In the genomic region with DNA sequence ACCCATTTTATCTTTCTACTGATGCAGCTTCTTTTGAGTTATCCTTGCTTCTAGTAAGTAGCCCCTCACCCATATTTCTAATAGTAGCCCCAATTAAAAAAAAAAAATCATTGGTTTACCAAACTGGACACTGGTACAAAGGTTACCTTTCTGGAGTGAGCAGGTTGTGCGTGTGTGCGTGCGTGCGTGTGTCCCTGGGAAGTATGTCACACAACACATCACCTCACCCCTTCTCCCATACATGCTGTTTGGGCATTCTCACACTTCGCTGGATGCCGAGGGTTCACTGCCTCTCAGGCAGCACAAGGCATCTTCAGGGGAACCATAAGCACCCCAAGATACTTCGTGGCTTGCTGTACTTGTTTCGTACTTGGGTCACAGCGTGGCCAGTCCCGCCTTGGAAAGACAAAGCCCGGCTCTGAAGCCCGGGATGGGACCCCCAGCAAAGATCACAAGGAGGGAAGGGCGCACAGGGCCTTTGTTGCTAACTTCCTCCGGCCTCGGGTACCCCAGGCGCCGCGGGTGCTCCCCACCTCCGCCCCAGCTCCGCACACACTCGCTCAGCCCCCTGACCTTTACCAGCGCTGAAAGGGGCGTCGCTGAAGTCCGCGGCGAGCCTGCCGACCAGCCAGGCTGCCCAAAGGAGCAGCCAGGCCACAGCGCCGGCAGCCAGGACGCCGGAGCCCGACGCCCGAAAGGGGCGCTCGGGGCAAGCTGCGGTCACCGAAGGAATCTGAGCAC, we compare ENCODE assay signal across 8 mouse cellular contexts. TPM values are rescaled to one million over a fixed set of nuclear protein-coding genes. Genes with fewer than 3 reads are reported as not detected.
A peak's percentile ranks its signal among the peaks of the same experiment; 100 is the strongest.
DNase-seq lines count a peak whose midpoint lies in the region; ATAC-seq and TF ChIP-seq lines count a peak whose summit lies in the region.

No protein-coding gene starts in this region.

- ATAC-seq in forebrain, embryonic 16.5 days, result peak; percentile 59
- ATAC-seq in liver, embryonic 16.5 days (ENCODE audit: low read depth), result peak; percentile 60

- H3K4me3 ChIP-seq in E14TG2a.4 (replicated peaks; ENCODE audit: low read length), result peak overlapping the region; percentile 97
- peak overlapping the region; percentile 99 for H3K4me3 ChIP-seq in forebrain, embryonic 16.5 days (replicated peaks; ENCODE audit: low read length)
- peak overlapping the region; percentile 94 for H3K4me3 ChIP-seq in liver, embryonic 16.5 days (ENCODE audit: low read depth, low read length)

- peak overlapping the region; percentile 86 for H3K4me2 ChIP-seq in forebrain, embryonic 16.5 days (ENCODE audit: low read length)
- H3K4me2 ChIP-seq in liver, embryonic 16.5 days (ENCODE audit: low read depth, low read length), result peak overlapping the region; percentile 98

- peaks cover 13% of the 10 kb centered on the region for H3K36me3 ChIP-seq in E14TG2a.4 (ENCODE audit: insufficient read depth, low read length)
- H3K36me3 ChIP-seq in forebrain, embryonic 16.5 days (ENCODE audit: control insufficient read depth, insufficient read depth), result 0 out of 2 replicates have a peak, but pooled peaks cover 8% of the 10 kb centered on the region
- H3K36me3 ChIP-seq in liver, embryonic 16.5 days (ENCODE audit: control insufficient read depth, insufficient read depth), result 0 out of 2 replicates have a peak, but pooled peaks cover 2% of the 10 kb centered on the region

- H3K4me1 ChIP-seq in E14TG2a.4 (replicated peaks; ENCODE audit: low read depth, low read length), result peaks cover 27% of the 10 kb centered on the region
- peaks cover 19% of the 10 kb centered on the region for H3K4me1 ChIP-seq in forebrain, embryonic 16.5 days (replicated peaks; ENCODE audit: control insufficient read depth, insufficient read depth, low read length)
- peaks cover 16% of the 10 kb centered on the region for H3K4me1 ChIP-seq in liver, embryonic 16.5 days (ENCODE audit: control insufficient read depth, low read depth, low read length)

- no peaks in the 10 kb centered on the region for H3K9me3 ChIP-seq in E14TG2a.4 (ENCODE audit: low read length)
- H3K9me3 ChIP-seq in forebrain, embryonic 16.5 days (ENCODE audit: control insufficient read depth, low read length), result no peaks in the 10 kb centered on the region
- H3K9me3 ChIP-seq in liver, embryonic 16.5 days (replicated peaks; ENCODE audit: control insufficient read depth, low read length), result no peaks in the 10 kb centered on the region

- no peak for TF ChIP-seq CTCF in E14TG2a.4 (conservative IDR thresholded peaks at IDR 0.05; ENCODE audit: low read length)

- peak overlapping the region; percentile 71 for H3K27ac ChIP-seq in forebrain, embryonic 16.5 days (ENCODE audit: low read length)
- H3K27ac ChIP-seq in liver, embryonic 16.5 days (ENCODE audit: low read length), result peak overlapping the region; percentile 88

- intact Hi-C loops in heart, postnatal 14 days (cut with DNase I), result loop anchor here (5.0 kb wide), 1 partner anchor 57 kb away; no protein-coding TSS in a partner anchor

- under 1% methylated on average over 39 of the region's 39 CpGs for WGBS in forebrain, embryonic 16.5 days
- WGBS in liver, embryonic 16.5 days (ENCODE audit: insufficient replicate concordance), result under 1% methylated on average over 39 of the region's 39 CpGs

- H3K9ac ChIP-seq in forebrain, embryonic 16.5 days (replicated peaks; ENCODE audit: low read depth, low read length), result peak overlapping the region; percentile 95
- H3K9ac ChIP-seq in liver, embryonic 16.5 days (ENCODE audit: low read depth, low read length), result peak overlapping the region; percentile 92

- peak; percentile 36 for DNase-seq in heart, adult 11 months
- DNase-seq in heart, postnatal 14 days, result no peak
- DNase-seq in thymus, postnatal 10 days (ENCODE audit: low spot score in 2 of 2), result peak; percentile 43 to 48
- DNase-seq in gastrocnemius, adult 18-20 months (ENCODE audit: low spot score), result no peak
- DNase-seq in urinary bladder, postnatal 10 days (ENCODE audit: low spot score), result no peak

- H3K27me3 ChIP-seq in E14TG2a.4 (ENCODE audit: insufficient read depth, low read length), result no peaks in the 10 kb centered on the region
- no peaks in the 10 kb centered on the region for H3K27me3 ChIP-seq in forebrain, embryonic 16.5 days (replicated peaks; ENCODE audit: control insufficient read depth, insufficient read depth, low read length)
- H3K27me3 ChIP-seq in liver, embryonic 16.5 days (ENCODE audit: control insufficient read depth, insufficient read depth, low read depth, low read length), result no peaks in the 10 kb centered on the region

RNA-seq across cellular contexts. Expression of a gene that starts 0.5 kb away (rescaled TPM):
- 10 to 100 TPM; 18.8 to 24.5 TPM for total RNA-seq in heart, postnatal 14 days (2021)
- polyA plus RNA-seq in forebrain, embryonic 16.5 days (2015; fragmentation: Nextera tagmentation; extraction: Ambion mirVana), result 121 and 122 TPM in 2 replicates
- polyA plus RNA-seq in liver, embryonic 16.5 days (2015; fragmentation: Nextera tagmentation; extraction: Ambion mirVana), result 33.7 and 36.0 TPM in 2 replicates
- total RNA-seq in gastrocnemius, adult 18-20 months (2021), result 10 to 100 TPM; 10.5 to 12.7 TPM

RNA-seq across cellular contexts. Expression of a gene that starts 0.5 kb away (rescaled TPM):
- 10 to 100 TPM in 1 of 2 experiments, 1 to 10 TPM in 1; 8.9 to 10.2 TPM for total RNA-seq in heart, postnatal 14 days (2021)
- polyA plus RNA-seq in forebrain, embryonic 16.5 days (2015; fragmentation: Nextera tagmentation; extraction: Ambion mirVana), result 48.4 and 56.3 TPM in 2 replicates
- polyA plus RNA-seq in liver, embryonic 16.5 days (2015; fragmentation: Nextera tagmentation; extraction: Ambion mirVana), result 5.6 and 5.8 TPM in 2 replicates
- 10 to 100 TPM in 1 of 2 experiments, 1 to 10 TPM in 1; 9.3 to 10.9 TPM for total RNA-seq in gastrocnemius, adult 18-20 months (2021)

RNA-seq across cellular contexts. Expression of a gene that starts 19.9 kb away (rescaled TPM):
- total RNA-seq in heart, postnatal 14 days (2021), result 10 to 100 TPM; 31.9 to 32.9 TPM
- polyA plus RNA-seq in forebrain, embryonic 16.5 days (2015; fragmentation: Nextera tagmentation; extraction: Ambion mirVana), result 42.9 and 50.9 TPM in 2 replicates
- polyA plus RNA-seq in liver, embryonic 16.5 days (2015; fragmentation: Nextera tagmentation; extraction: Ambion mirVana), result 9.7 and 10.6 TPM in 2 replicates
- 10 to 100 TPM; 12.3 to 15.7 TPM for total RNA-seq in gastrocnemius, adult 18-20 months (2021)

Comparison
In these comparisons a context has a peak if more than half of its experiments do, and no peak if none do; other contexts are left out.
1. DNase-seq: peak in heart, adult 11 months (single experiment) and thymus, postnatal 10 days (2 of 2); none in heart, postnatal 14 days (0 of 2), gastrocnemius, adult 18-20 months (single experiment) and urinary bladder, postnatal 10 days (single experiment).
2. Peak in every context shown above with its lines, with median percentiles within 50 percentile points of each other: H3K4me3 ChIP-seq.